Mouse (Mus musculus): Measurements from ENCODE around the gene Tecr. TPM values are rescaled to one million over a fixed set of nuclear protein-coding genes. Genes with fewer than 3 reads are reported as not detected.
"Not testable (repeated sequence)": the region's sequence is repeated elsewhere in the genome, so short reads cannot be mapped to it uniquely, and the experiment has no call there.

Tecr gene
- total RNA-seq, 1 experiment from 2014 or later = 582 TPM

GRCm38 (mm10) chr8:83580826-83581225 is 26.9 kb downstream of the Tecr start:
- DNase-seq = no peak

- no peak for DNase-seq
Measured at GRCm38 (mm10) chr8:83579676-83580075, 28.1 kb downstream of the Tecr start.

GRCm38 (mm10) chr8:83578131-83579055 is 29.4 kb downstream of the Tecr start:
- DNase-seq = no peak

GRCm38 (mm10) chr8:83577384-83577791 is 30.4 kb downstream of the Tecr start:
- DNase-seq = peak; percentile 78

- no peak for DNase-seq
Measured at GRCm38 (mm10) chr8:83576921-83577320, 30.9 kb downstream of the Tecr start.

GRCm38 (mm10) chr8:83576516-83576895 is 31.3 kb downstream of the Tecr start:
- no peak for DNase-seq

- DNase-seq = no peak
Measured at GRCm38 (mm10) chr8:83575561-83576515, 31.9 kb downstream of the Tecr start.

- no peak for DNase-seq
Measured at GRCm38 (mm10) chr8:83574631-83575315, 33.0 kb downstream of the Tecr start.

GRCm38 (mm10) chr8:83573140-83573875 is 34.5 kb downstream of the Tecr start:
- DNase-seq = no peak

- DNase-seq = no peak
Measured at GRCm38 (mm10) chr8:83572246-83572812, 35.4 kb downstream of the Tecr start.

- DNase-seq = no peak
Measured at GRCm38 (mm10) chr8:83571791-83572190, 36.0 kb downstream of the Tecr start.

GRCm38 (mm10) chr8:83571001-83571340 is 36.8 kb downstream of the Tecr start:
- not testable (repeated sequence) for DNase-seq

GRCm38 (mm10) chr8:83570272-83571000 is 37.3 kb downstream of the Tecr start:
- no peak for DNase-seq

- no peak for DNase-seq
Measured at GRCm38 (mm10) chr8:83569165-83569564, 38.6 kb downstream of the Tecr start.

- no peak for DNase-seq
Measured at GRCm38 (mm10) chr8:83568755-83569154, 39.0 kb downstream of the Tecr start.

GRCm38 (mm10) chr8:83568128-83568527 is 39.6 kb downstream of the Tecr start:
- no peak for DNase-seq

GRCm38 (mm10) chr8:83567668-83568067 is 40.1 kb downstream of the Tecr start:
- DNase-seq = no peak

- peak; percentile 96 for DNase-seq
Measured at GRCm38 (mm10) chr8:83566469-83567395, 41.0 kb downstream of the Tecr start, which contains the start of gene Ndufb7. Gene Ndufb7, plus strand, starts transcription at chr8:83566671.

- no peak for DNase-seq
Measured at GRCm38 (mm10) chr8:83565731-83566375, 41.9 kb downstream of the Tecr start.
